Mouse (Mus musculus): ENCODE measurements around the gene Cdk19.
"Not testable (repeated sequence)": the region's sequence is repeated elsewhere in the genome, so short reads cannot be mapped to it uniquely, and the experiment has no call there.

Cdk19 gene

GRCm38 (mm10) chr10:40479621-40480193, 140.3 kb downstream of the Cdk19 start:
- DNase-seq (ENCODE audit: low read depth, low spot score), result peak; percentile 31

- no peak for DNase-seq (ENCODE audit: low read depth, low spot score)
Observed at GRCm38 (mm10) chr10:40481534-40481933, 142.2 kb downstream of the Cdk19 start.

- no peak for DNase-seq (ENCODE audit: low read depth, low spot score)
Observed at GRCm38 (mm10) chr10:40482285-40482684, 142.9 kb downstream of the Cdk19 start.

- no peak for DNase-seq (ENCODE audit: low read depth, low spot score)
Observed at GRCm38 (mm10) chr10:40489086-40489796, 149.9 kb downstream of the Cdk19 start.

- no peak for DNase-seq (ENCODE audit: low read depth, low spot score)
Observed at GRCm38 (mm10) chr10:40491131-40491530, 151.8 kb downstream of the Cdk19 start.

GRCm38 (mm10) chr10:40491748-40492147, 152.4 kb downstream of the Cdk19 start:
- DNase-seq (ENCODE audit: low read depth, low spot score), result no peak

GRCm38 (mm10) chr10:40494181-40495162, 155.1 kb downstream of the Cdk19 start:
- DNase-seq (ENCODE audit: low read depth, low spot score), result no peak

GRCm38 (mm10) chr10:40497301-40498041, 158.1 kb downstream of the Cdk19 start:
- DNase-seq (ENCODE audit: low read depth, low spot score), result no peak

- no peak for DNase-seq (ENCODE audit: low read depth, low spot score)
Observed at GRCm38 (mm10) chr10:40498426-40498825, 159.1 kb downstream of the Cdk19 start.

GRCm38 (mm10) chr10:40499314-40500252, 160.2 kb downstream of the Cdk19 start:
- no peak for DNase-seq (ENCODE audit: low read depth, low spot score)

GRCm38 (mm10) chr10:40500723-40501245, 161.4 kb downstream of the Cdk19 start:
- DNase-seq (ENCODE audit: low read depth, low spot score), result no peak

GRCm38 (mm10) chr10:40502734-40503133, 163.4 kb downstream of the Cdk19 start:
- DNase-seq (ENCODE audit: low read depth, low spot score), result no peak

- no peak for DNase-seq (ENCODE audit: low read depth, low spot score)
Observed at GRCm38 (mm10) chr10:40510356-40510755, 171.0 kb downstream of the Cdk19 start.

GRCm38 (mm10) chr10:40511221-40511677, 171.9 kb downstream of the Cdk19 start:
- no peak for DNase-seq (ENCODE audit: low read depth, low spot score)

- no peak for DNase-seq (ENCODE audit: low read depth, low spot score)
Observed at GRCm38 (mm10) chr10:40512185-40512584, 172.8 kb downstream of the Cdk19 start.

GRCm38 (mm10) chr10:40512996-40513395, 173.6 kb downstream of the Cdk19 start:
- DNase-seq (ENCODE audit: low read depth, low spot score), result not testable (repeated sequence)

GRCm38 (mm10) chr10:40515225-40515681, 175.9 kb downstream of the Cdk19 start:
- no peak for DNase-seq (ENCODE audit: low read depth, low spot score)

GRCm38 (mm10) chr10:40516421-40516820, 177.1 kb downstream of the Cdk19 start:
- no peak for DNase-seq (ENCODE audit: low read depth, low spot score)

- DNase-seq (ENCODE audit: low read depth, low spot score), result no peak
Observed at GRCm38 (mm10) chr10:40519586-40519985, 180.2 kb downstream of the Cdk19 start.

- peak; percentile 37 for DNase-seq (ENCODE audit: low read depth, low spot score)
Observed at GRCm38 (mm10) chr10:40521579-40521978, 182.2 kb downstream of the Cdk19 start.

Data from R1 (cell line).